Mouse (Mus musculus) midbrain, embryonic 16.5 days (tissue): ENCODE measurements at regions not wholly inside any gene's neighbourhood (a gene's known extent, or its start where the extent isn't known, plus 50 kb on each side); places are given as distances from the start of the nearest gene placed in this dataset.
"Not testable (repeated sequence)": the region's sequence is repeated elsewhere in the genome, so short reads cannot be mapped to it uniquely, and the experiment has no call there.

Source experiments
- ATAC-seq: fragments of 200-750 bp; cut with Nextera tagmentation; 2 replicates; pipeline ENCODE4 v1.8.0; 2017; ENCODE audit warnings: moderate TSS enrichment
- H3K27ac ChIP-seq: fragments of 300-500 bp; sonication (generic); 2 replicates; pipeline ENCODE4 v1.5.1; 2014; ENCODE audit warnings: mild to moderate bottlenecking, low read length, mixed read lengths
- H3K27me3 ChIP-seq: fragments of 300-500 bp; sonication (generic); 2 replicates; pipeline ENCODE4 v1.6.1; 2014; ENCODE audit warnings: low read depth, low read length, mixed read lengths; ENCODE audit not compliant: control insufficient read depth, insufficient read depth
- H3K36me3 ChIP-seq: fragments of 300-500 bp; sonication (generic); 2 replicates; pipeline ENCODE4 v1.6.1; 2014; ENCODE audit warnings: mild to moderate bottlenecking, low read length, moderate library complexity, mixed read lengths; ENCODE audit not compliant: control insufficient read depth, insufficient read depth
- H3K4me1 ChIP-seq: fragments of 300-500 bp; sonication (generic); 2 replicates; pipeline ENCODE4 v1.6.1; 2014; ENCODE audit warnings: mild to moderate bottlenecking, low read length, mixed read lengths; ENCODE audit not compliant: control insufficient read depth, insufficient read depth
- H3K4me2 ChIP-seq: fragments of 300-500 bp; sonication (generic); 2 replicates; pipeline ENCODE4 v1.6.1; 2014; ENCODE audit warnings: mild to moderate bottlenecking, low read length, mixed read lengths
- H3K4me3 ChIP-seq: fragments of 300-500 bp; sonication (generic); 2 replicates; pipeline ENCODE4 v1.5.1; 2014; ENCODE audit warnings: low read depth, mild to moderate bottlenecking, low read length, moderate library complexity, mixed read lengths
- H3K9ac ChIP-seq: fragments of 300-500 bp; sonication (generic); 2 replicates; pipeline ENCODE4 v1.6.1; 2014; ENCODE audit warnings: low read depth, low read length, mixed read lengths
- H3K9me3 ChIP-seq: fragments of 300-500 bp; sonication (generic); replicated peaks from 2 replicates; pipeline ENCODE4 v1.6.1; 2014; ENCODE audit warnings: mild to moderate bottlenecking, low read length, mixed read lengths; ENCODE audit not compliant: control insufficient read depth, poor library complexity, severe bottlenecking
- WGBS: fragments of 180-500 bp; shearing (Covaris S2); extraction: QIAGEN DNeasy Blood & Tissue Kit; methylation state at CpG from one replicate; pipeline ENCODE4 v1.1.7; 2014; 5-methylcytosine and 5-hydroxymethylcytosine counted together

DNA sequence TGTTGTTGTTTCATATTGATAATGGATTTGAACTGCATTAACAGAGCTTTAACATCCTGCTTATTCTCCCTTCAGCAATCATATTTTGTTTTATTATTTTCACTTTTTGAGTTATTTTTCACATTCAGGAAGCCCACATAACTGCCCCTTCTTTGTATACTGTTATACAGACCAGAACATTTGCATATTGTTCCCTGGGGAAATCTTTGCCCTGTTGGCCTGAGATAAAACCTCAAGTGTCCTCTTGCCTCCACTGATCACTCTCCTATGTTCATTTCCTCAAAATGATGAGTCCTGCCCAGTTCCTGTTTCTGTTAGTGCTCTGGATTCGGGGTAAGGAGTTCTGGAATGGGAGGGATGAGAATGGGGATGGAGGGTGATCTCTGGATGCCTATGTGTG is 73.9 kb upstream of the Tacstd2 start:
- not testable (repeated sequence) for H3K4me2 ChIP-seq, H3K4me1 ChIP-seq, H3K9me3 ChIP-seq, H3K27ac ChIP-seq, H3K27me3 ChIP-seq, ATAC-seq, H3K4me3 ChIP-seq, H3K36me3 ChIP-seq, H3K9ac ChIP-seq
- 66% methylated on average over 1 of the region's 1 CpGs for WGBS
